Mouse (Mus musculus) R1 (cell line): ENCODE results near the gene Fgf22.

Experiments used
- DNase-seq: peaks from one replicate; pipeline ENCODE4 v3.0.0-alpha.2; 2018; ENCODE audit warnings: low read depth, low spot score

The Fgf22 gene

GRCm38 (mm10) chr10:79792339-79793040 lies 37.6 kb downstream of the Fgf22 start:
- DNase-seq: no peak

GRCm38 (mm10) chr10:79793051-79793737 lies 38.3 kb downstream of the Fgf22 start, which contains the start of gene Palm:
Gene Palm (plus strand): TSS chr10:79793572.
- DNase-seq: peak; percentile 61

- DNase-seq: no peak
These were observed 39.0 kb downstream of the Fgf22 start for GRCm38 (mm10) chr10:79793738-79794490.

- no peak for DNase-seq
These were observed 39.6 kb downstream of the Fgf22 start for GRCm38 (mm10) chr10:79794491-79794931.

GRCm38 (mm10) chr10:79795905-79796304 lies 41.0 kb downstream of the Fgf22 start:
- no peak for DNase-seq

GRCm38 (mm10) chr10:79797326-79797725 lies 42.5 kb downstream of the Fgf22 start:
- DNase-seq: no peak

- no peak for DNase-seq
These were observed 43.5 kb downstream of the Fgf22 start for GRCm38 (mm10) chr10:79798289-79798928.

- no peak for DNase-seq
These were observed 45.6 kb downstream of the Fgf22 start for GRCm38 (mm10) chr10:79800508-79800907.

GRCm38 (mm10) chr10:79801837-79802236 lies 47.0 kb downstream of the Fgf22 start:
- no peak for DNase-seq

GRCm38 (mm10) chr10:79802331-79802971 lies 47.6 kb downstream of the Fgf22 start:
- peak; percentile 54 for DNase-seq

GRCm38 (mm10) chr10:79803716-79804323 lies 48.9 kb downstream of the Fgf22 start:
- DNase-seq: peak; percentile 63

GRCm38 (mm10) chr10:79805636-79806035 lies 50.8 kb downstream of the Fgf22 start:
- no peak for DNase-seq

- DNase-seq: no peak
These were observed 51.5 kb downstream of the Fgf22 start for GRCm38 (mm10) chr10:79806331-79806730.

GRCm38 (mm10) chr10:79806972-79807371 lies 52.1 kb downstream of the Fgf22 start:
- peak; percentile 70 for DNase-seq

- no peak for DNase-seq
These were observed 53.0 kb downstream of the Fgf22 start for GRCm38 (mm10) chr10:79807826-79808225.
